Mouse (Mus musculus): ENCODE measurements around the gene Oas1a. TPM values are rescaled to one million over a fixed set of nuclear protein-coding genes. Genes with fewer than 3 reads are reported as not detected.
"Not testable (repeated sequence)": the region's sequence is repeated elsewhere in the genome, so short reads cannot be mapped to it uniquely, and the experiment has no call there.

Oas1a gene
- polyA plus RNA-seq, 1 experiment from 2014 or later: 0.70 TPM

DNA sequence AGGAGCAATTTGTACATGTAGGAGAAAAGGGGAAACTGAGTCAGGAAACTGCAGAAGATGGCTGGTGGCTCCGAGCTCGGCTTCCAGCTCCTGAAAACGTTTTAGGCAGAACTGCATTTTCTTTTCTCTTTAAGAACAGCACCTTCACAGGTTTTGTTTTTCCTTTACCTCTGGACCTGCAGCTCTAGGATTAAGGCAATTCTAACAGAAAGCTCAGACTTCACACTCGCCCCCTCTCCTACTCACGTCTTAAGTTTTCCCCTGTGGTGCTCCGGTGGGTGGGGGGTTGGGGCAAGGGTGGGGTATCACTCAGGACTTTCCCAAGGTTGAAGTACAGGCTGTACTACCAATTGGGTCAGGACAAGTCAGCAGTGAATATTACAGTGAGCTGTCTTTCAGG lies 19.5 kb downstream of the Oas1a start:
- Histone ChIP-seq H3K4me3 (ENCODE audit: low read depth, low read length) (no peak overlapping the region), H3K4me2 (ENCODE audit: low read depth) (no peak overlapping the region), H3K9ac (ENCODE audit: low read length) (no peak overlapping the region), H3K9me3 (ENCODE audit: control insufficient read depth, low read length) (no peaks in the 10 kb centered on the region), H3K27me3 (ENCODE audit: control insufficient read depth, insufficient read depth, low read length) (no peaks in the 10 kb centered on the region), H3K27ac (ENCODE audit: low read depth, low read length) (no peak overlapping the region), H3K4me1 (ENCODE audit: control insufficient read depth, insufficient read depth, low read length) (no peaks in the 10 kb centered on the region), H3K36me3 (ENCODE audit: control insufficient read depth, insufficient read depth, low read length) (no peaks in the 10 kb centered on the region)
- 61% methylated on average over 6 of the region's 6 CpGs for whole genome bisulfite sequencing
- ATAC-seq (ENCODE audit: insufficient read depth, low FRiP score, low TSS enrichment) (no peak), DNase-seq (ENCODE audit: low spot score) (no peak)

DNA sequence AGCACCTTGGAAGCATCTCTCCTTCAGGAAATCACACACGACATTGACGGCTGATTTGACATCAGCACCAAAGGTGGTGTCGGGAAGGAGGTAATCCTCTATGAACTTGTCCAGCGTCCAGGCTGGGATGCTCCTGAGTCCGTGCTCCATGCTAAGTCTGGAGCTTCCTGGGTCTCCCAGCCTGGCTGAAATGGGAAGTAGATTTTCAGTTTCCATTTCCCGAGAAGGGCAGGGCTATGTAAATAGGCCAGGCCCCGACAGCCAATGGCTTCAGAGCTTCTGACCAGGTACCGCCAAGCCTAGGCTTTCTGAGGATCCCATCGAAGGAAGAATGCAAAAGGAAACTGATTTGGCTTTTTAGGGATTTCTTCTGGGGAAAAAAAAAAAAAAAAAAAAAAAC lies 19.9 kb downstream of the Oas1a start, which contains the start of gene Oas1g:
Gene Oas1g, minus strand, starts transcription at position 201 of the 400 bp plus-strand sequence.
- not testable (repeated sequence) for H3K27ac ChIP-seq (ENCODE audit: low read depth, low read length); DNase-seq (ENCODE audit: low spot score); H3K4me1 ChIP-seq (ENCODE audit: control insufficient read depth, insufficient read depth, low read length); H3K9me3 ChIP-seq (ENCODE audit: control insufficient read depth, low read length); H3K4me3 ChIP-seq (ENCODE audit: low read depth, low read length); H3K4me2 ChIP-seq (ENCODE audit: low read depth); H3K9ac ChIP-seq (ENCODE audit: low read length); H3K36me3 ChIP-seq (ENCODE audit: control insufficient read depth, insufficient read depth, low read length); H3K27me3 ChIP-seq (ENCODE audit: control insufficient read depth, insufficient read depth, low read length); ATAC-seq (ENCODE audit: insufficient read depth, low FRiP score, low TSS enrichment)
- WGBS: 23% methylated on average over 5 of the region's 9 CpGs

DNA sequence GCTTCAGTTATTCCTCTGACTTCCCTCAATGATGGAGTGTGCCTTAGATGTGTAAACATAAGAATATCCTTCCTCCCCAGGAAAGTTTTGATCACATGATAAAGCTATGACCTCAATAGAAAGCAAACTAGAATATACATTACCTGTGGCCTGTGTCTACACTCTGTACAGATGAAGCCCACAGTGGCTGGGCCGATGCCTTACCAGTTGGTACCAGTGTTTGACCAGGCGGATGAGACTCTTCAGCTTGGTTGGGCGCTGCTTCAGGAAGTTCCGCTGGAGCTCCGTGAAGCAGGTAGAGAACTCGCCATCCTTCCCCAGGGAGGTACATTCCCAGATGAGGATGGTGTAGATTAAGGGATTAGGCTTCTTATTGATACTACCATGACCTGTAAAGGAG lies 25.6 kb downstream of the Oas1a start:
- ATAC-seq (ENCODE audit: insufficient read depth, low FRiP score, low TSS enrichment); DNase-seq (ENCODE audit: low spot score); H3K27me3 ChIP-seq (ENCODE audit: control insufficient read depth, insufficient read depth, low read length); H3K4me3 ChIP-seq (ENCODE audit: low read depth, low read length); H3K4me1 ChIP-seq (ENCODE audit: control insufficient read depth, insufficient read depth, low read length); H3K27ac ChIP-seq (ENCODE audit: low read depth, low read length); H3K9me3 ChIP-seq (ENCODE audit: control insufficient read depth, low read length); H3K9ac ChIP-seq (ENCODE audit: low read length); H3K36me3 ChIP-seq (ENCODE audit: control insufficient read depth, insufficient read depth, low read length); H3K4me2 ChIP-seq (ENCODE audit: low read depth): not testable (repeated sequence)
- WGBS: 93% methylated on average over 6 of the region's 6 CpGs

DNA sequence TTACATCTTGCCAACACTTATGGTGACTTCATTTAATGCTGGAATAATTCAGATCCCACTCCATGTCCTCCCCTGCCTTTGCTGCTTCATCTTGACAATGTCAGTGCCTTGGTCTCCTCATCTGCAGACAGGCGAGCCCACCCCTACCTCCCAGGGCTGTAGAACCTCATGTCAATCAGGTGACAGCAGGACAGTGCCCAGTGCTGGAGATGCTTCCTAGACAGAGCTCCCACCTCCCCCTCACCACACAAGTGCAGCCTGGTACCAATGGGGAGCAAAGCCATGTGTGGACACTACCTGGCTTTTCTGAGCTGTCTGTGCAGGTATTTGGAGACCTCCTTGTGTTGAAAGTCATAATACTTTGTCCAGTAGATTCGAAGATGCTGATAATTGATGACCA lies 28.5 kb downstream of the Oas1a start:
- DNase-seq (ENCODE audit: low spot score); H3K36me3 ChIP-seq (ENCODE audit: control insufficient read depth, insufficient read depth, low read length); H3K27ac ChIP-seq (ENCODE audit: low read depth, low read length); H3K9ac ChIP-seq (ENCODE audit: low read length); H3K4me3 ChIP-seq (ENCODE audit: low read depth, low read length); H3K4me1 ChIP-seq (ENCODE audit: control insufficient read depth, insufficient read depth, low read length); H3K27me3 ChIP-seq (ENCODE audit: control insufficient read depth, insufficient read depth, low read length); ATAC-seq (ENCODE audit: insufficient read depth, low FRiP score, low TSS enrichment); H3K9me3 ChIP-seq (ENCODE audit: control insufficient read depth, low read length); H3K4me2 ChIP-seq (ENCODE audit: low read depth): not testable (repeated sequence)
- 80% methylated on average over 2 of the region's 2 CpGs for WGBS

DNA sequence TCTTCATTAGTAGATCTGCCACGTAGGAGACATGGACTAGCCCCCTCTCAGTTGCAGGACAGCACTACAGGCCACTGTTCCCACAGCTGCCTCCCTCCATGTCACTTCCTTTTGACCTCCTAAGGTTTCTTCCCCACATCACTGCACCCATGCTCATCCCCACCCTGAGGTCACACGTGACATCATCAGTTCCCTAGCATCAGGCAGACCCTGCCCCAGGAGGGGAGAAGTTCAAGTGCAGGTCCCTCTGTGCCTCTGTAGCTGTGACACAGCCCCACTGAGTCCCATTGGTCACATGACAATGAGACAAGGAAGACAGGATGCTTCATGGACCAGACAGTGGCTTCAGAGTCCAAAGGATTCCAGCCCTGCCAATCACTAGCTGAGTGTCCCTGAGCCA lies 29.9 kb downstream of the Oas1a start:
- not testable (repeated sequence) for H3K4me3 ChIP-seq (ENCODE audit: low read depth, low read length); H3K4me1 ChIP-seq (ENCODE audit: control insufficient read depth, insufficient read depth, low read length); H3K9ac ChIP-seq (ENCODE audit: low read length); DNase-seq (ENCODE audit: low spot score); H3K9me3 ChIP-seq (ENCODE audit: control insufficient read depth, low read length); ATAC-seq (ENCODE audit: insufficient read depth, low FRiP score, low TSS enrichment); H3K4me2 ChIP-seq (ENCODE audit: low read depth); H3K27me3 ChIP-seq (ENCODE audit: control insufficient read depth, insufficient read depth, low read length); H3K27ac ChIP-seq (ENCODE audit: low read depth, low read length); H3K36me3 ChIP-seq (ENCODE audit: control insufficient read depth, insufficient read depth, low read length)
- 67% methylated on average over 2 of the region's 2 CpGs for WGBS

DNA sequence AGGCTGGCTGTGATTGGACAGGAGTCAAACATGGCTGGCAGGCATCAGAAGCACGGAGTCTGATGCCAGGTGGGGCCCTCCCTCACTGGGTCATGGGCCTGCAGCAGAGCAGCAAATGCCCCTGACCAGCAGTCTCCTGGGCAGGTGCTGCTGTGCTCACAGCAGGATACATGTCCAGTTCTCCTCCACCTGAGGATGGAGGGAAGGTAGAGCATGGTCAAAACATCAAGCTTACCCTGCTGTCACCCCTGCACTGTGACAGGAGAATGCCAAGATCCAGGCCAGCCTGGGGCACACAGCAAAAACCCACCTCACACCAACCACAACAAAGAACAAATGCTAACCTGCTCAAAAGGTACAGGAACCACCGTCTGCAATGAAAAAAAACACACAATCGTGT lies 30.5 kb downstream of the Oas1a start:
- not testable (repeated sequence) for H3K27me3 ChIP-seq (ENCODE audit: control insufficient read depth, insufficient read depth, low read length); H3K9me3 ChIP-seq (ENCODE audit: control insufficient read depth, low read length); H3K36me3 ChIP-seq (ENCODE audit: control insufficient read depth, insufficient read depth, low read length); H3K4me1 ChIP-seq (ENCODE audit: control insufficient read depth, insufficient read depth, low read length); H3K4me3 ChIP-seq (ENCODE audit: low read depth, low read length); H3K9ac ChIP-seq (ENCODE audit: low read length); ATAC-seq (ENCODE audit: insufficient read depth, low FRiP score, low TSS enrichment); H3K4me2 ChIP-seq (ENCODE audit: low read depth); DNase-seq (ENCODE audit: low spot score); H3K27ac ChIP-seq (ENCODE audit: low read depth, low read length)
- 74% methylated on average over 2 of the region's 3 CpGs for WGBS

DNA sequence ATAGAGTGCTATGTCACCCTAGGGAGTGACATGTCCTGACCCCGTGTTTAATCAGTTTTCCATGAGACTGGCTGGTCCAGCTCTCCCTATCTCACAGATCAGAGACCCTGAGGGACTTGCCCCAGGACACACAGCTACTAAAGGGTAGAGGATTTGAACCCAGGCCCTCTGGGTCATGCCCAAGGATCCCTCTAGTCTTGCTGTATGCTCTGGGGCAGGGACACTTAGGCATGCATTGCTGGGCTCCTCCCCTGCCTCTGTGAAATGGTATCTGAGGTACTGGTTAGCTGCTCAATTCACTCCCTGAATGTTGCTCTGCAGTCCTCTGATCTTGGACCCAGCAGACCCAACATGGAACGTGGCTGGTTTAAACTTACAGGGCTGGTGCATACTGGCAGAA lies 35.9 kb downstream of the Oas1a start:
- Histone ChIP-seq H3K9ac (ENCODE audit: low read length) (no peak overlapping the region), H3K4me1 (ENCODE audit: control insufficient read depth, insufficient read depth, low read length) (no peaks in the 10 kb centered on the region), H3K27ac (ENCODE audit: low read depth, low read length) (no peak overlapping the region), H3K4me3 (ENCODE audit: low read depth, low read length) (no peak overlapping the region), H3K9me3 (ENCODE audit: control insufficient read depth, low read length) (no peaks in the 10 kb centered on the region), H3K36me3 (ENCODE audit: control insufficient read depth, insufficient read depth, low read length) (no peaks in the 10 kb centered on the region), H3K27me3 (ENCODE audit: control insufficient read depth, insufficient read depth, low read length) (no peaks in the 10 kb centered on the region), H3K4me2 (ENCODE audit: low read depth) (no peak overlapping the region)
- DNase-seq (ENCODE audit: low spot score): no peak
- ATAC-seq (ENCODE audit: insufficient read depth, low FRiP score, low TSS enrichment): no peak
- 55% methylated on average over 2 of the region's 2 CpGs for WGBS

DNA sequence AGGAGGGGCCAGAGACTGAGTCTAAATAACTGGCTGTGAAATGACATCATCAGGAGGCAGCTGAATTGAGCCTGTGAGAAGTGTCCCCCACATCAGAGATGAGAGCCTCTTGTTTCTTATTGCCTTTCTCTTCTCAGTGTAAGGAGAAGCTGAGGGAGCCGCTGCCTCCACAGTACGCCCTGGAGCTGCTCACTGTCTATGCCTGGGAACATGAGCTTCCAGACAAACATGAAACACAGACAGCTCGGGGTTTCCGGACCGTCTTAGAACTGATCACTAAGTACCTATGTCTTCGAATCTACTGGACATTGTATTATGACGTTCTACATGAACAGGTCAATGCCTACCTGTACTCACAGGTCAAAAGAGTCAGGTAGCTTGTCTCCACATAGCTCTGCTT lies 36.5 kb downstream of the Oas1a start:
- no peaks in the 10 kb centered on the region for H3K27me3 ChIP-seq (ENCODE audit: control insufficient read depth, insufficient read depth, low read length)
- no peak for DNase-seq (ENCODE audit: low spot score)
- no peak overlapping the region for H3K9ac ChIP-seq (ENCODE audit: low read length)
- no peak overlapping the region for H3K27ac ChIP-seq (ENCODE audit: low read depth, low read length)
- WGBS: 86% methylated on average over 7 of the region's 7 CpGs
- no peak overlapping the region for H3K4me3 ChIP-seq (ENCODE audit: low read depth, low read length)
- H3K4me2 ChIP-seq (ENCODE audit: low read depth): no peak overlapping the region
- no peak for ATAC-seq (ENCODE audit: insufficient read depth, low FRiP score, low TSS enrichment)
- H3K9me3 ChIP-seq (ENCODE audit: control insufficient read depth, low read length): no peaks in the 10 kb centered on the region
- no peaks in the 10 kb centered on the region for H3K4me1 ChIP-seq (ENCODE audit: control insufficient read depth, insufficient read depth, low read length)
- no peaks in the 10 kb centered on the region for H3K36me3 ChIP-seq (ENCODE audit: control insufficient read depth, insufficient read depth, low read length)

DNA sequence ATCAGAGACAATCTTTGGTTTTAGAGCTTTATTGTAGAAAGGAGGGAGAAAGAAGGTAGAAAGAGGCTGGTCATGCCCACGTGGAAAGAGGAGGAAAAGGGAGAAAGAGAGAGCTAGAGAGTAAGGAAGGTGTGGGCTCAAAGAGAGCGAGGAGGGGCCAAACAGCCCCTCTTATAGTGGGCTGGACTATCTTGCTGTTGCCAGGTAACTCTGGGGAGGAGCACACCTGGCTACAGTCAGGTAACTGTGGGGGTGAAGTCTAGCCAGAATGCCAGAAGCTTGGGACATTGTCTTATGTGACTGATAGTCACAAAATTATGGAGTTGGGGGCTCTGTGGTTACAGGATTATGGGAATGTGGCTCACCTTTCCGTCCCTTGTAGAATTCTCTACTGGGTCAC lies 37.2 kb downstream of the Oas1a start:
- no peaks in the 10 kb centered on the region for H3K4me1 ChIP-seq (ENCODE audit: control insufficient read depth, insufficient read depth, low read length)
- no peaks in the 10 kb centered on the region for H3K27me3 ChIP-seq (ENCODE audit: control insufficient read depth, insufficient read depth, low read length)
- DNase-seq (ENCODE audit: low spot score) (no peak), ATAC-seq (ENCODE audit: insufficient read depth, low FRiP score, low TSS enrichment) (no peak)
- H3K9me3 ChIP-seq (ENCODE audit: control insufficient read depth, low read length): no peaks in the 10 kb centered on the region
- WGBS: 65% methylated on average over 3 of the region's 3 CpGs
- H3K36me3 ChIP-seq (ENCODE audit: control insufficient read depth, insufficient read depth, low read length): no peaks in the 10 kb centered on the region
- no peak overlapping the region for H3K4me2 ChIP-seq (ENCODE audit: low read depth)
- H3K27ac ChIP-seq (ENCODE audit: low read depth, low read length): no peak overlapping the region
- no peak overlapping the region for H3K4me3 ChIP-seq (ENCODE audit: low read depth, low read length)
- H3K9ac ChIP-seq (ENCODE audit: low read length): no peak overlapping the region

Data from neural tube, embryonic 11.5 days (tissue).